Mouse (Mus musculus) lung, adult 2 months (tissue): ENCODE data around the gene Hmgb1. TPM values are rescaled to one million over a fixed set of nuclear protein-coding genes. Genes with fewer than 3 reads are reported as not detected.

Source experiments
- DNase-seq: peaks from one replicate; pipeline ENCODE4 v3.0.0; 2022
- H3K4me1 ChIP-seq: fragments of 200-500 bp; 2 replicates; pipeline ENCODE4 v1.6.1; 2011; ENCODE audit warnings: low read length; ENCODE audit not compliant: control insufficient read depth, insufficient read depth
- H3K4me3 ChIP-seq: fragments of 200-500 bp; replicated peaks from 2 replicates; pipeline ENCODE3; 2011; ENCODE audit warnings: low read depth, mild to moderate bottlenecking, control low read depth, low read length; ENCODE audit errors: extremely low read depth
- CTCF ChIP-seq: fragments of 200-500 bp; IDR thresholded peaks from 2 replicates; pipeline ENCODE4 v1.5.1; 2011; ENCODE audit warnings: mild to moderate bottlenecking, low read length, control low read depth; ENCODE audit not compliant: insufficient read depth
- POLR2A ChIP-seq: fragments of 200-500 bp; IDR thresholded peaks from 2 replicates; pipeline ENCODE4 v1.6.1; 2011; ENCODE audit warnings: low read depth, mild to moderate bottlenecking, control low read depth, low read length, borderline replicate concordance; ENCODE audit errors: extremely low read depth
- WGBS: fragments of 180-500 bp; shearing (Covaris S2); methylation state at CpG from one replicate; pipeline ENCODE4 v1.1.7; 2018; 5-methylcytosine and 5-hydroxymethylcytosine counted together
- polyA plus RNA-seq: library from polyadenylated mRNA; depleted of rRNA; stranded (reverse); fragments of >200 nt; gene quantifications from 2 replicates; pipeline ENCODE4 v1.2.3, GENCODE M21; 2012

The Hmgb1 gene
- polyA plus RNA-seq, 1 experiment = 38.2 TPM

GRCm38 (mm10) chr5:149092926-149093325 lies 91.4 kb downstream of the Hmgb1 start:
- 90% methylated on average over 5 of the region's 5 CpGs for WGBS
- TF ChIP-seq POLR2A (no peak), CTCF (no peak)
- no peaks in the 10 kb centered on the region for H3K4me1 ChIP-seq
- DNase-seq = no peak
- H3K4me3 ChIP-seq = no peak overlapping the region

- 78% methylated on average over 4 of the region's 4 CpGs for WGBS
- no peak for TF ChIP-seq CTCF
- TF ChIP-seq POLR2A = no peak
- no peaks in the 10 kb centered on the region for H3K4me1 ChIP-seq
- no peak for DNase-seq
- no peak overlapping the region for H3K4me3 ChIP-seq
Observed at GRCm38 (mm10) chr5:149092526-149092925, 91.8 kb downstream of the Hmgb1 start.

GRCm38 (mm10) chr5:149091256-149091655 lies 93.0 kb downstream of the Hmgb1 start:
- DNase-seq = no peak
- WGBS = 75% methylated on average over 14 of the region's 14 CpGs
- TF ChIP-seq POLR2A (no peak), CTCF (no peak)
- no peak overlapping the region for H3K4me3 ChIP-seq
- H3K4me1 ChIP-seq = no peaks in the 10 kb centered on the region

- 66% methylated on average over 2 of the region's 2 CpGs for WGBS
- no peak for TF ChIP-seq POLR2A
- no peak for TF ChIP-seq CTCF
Observed at GRCm38 (mm10) chr5:149089860-149090259, 94.4 kb downstream of the Hmgb1 start.

GRCm38 (mm10) chr5:149089456-149089855 lies 94.8 kb downstream of the Hmgb1 start:
- WGBS = 84% methylated on average over 5 of the region's 5 CpGs
- Histone ChIP-seq H3K4me3 (no peak overlapping the region), H3K4me1 (no peaks in the 10 kb centered on the region)
- TF ChIP-seq POLR2A (no peak), CTCF (no peak)
- no peak for DNase-seq

More at GRCm38 (mm10) chr5:149089860-149090259, 94.4 kb downstream of the Hmgb1 start:
- H3K4me1 ChIP-seq = no peaks in the 10 kb centered on the region
- no peak for DNase-seq
- H3K4me3 ChIP-seq = no peak overlapping the region

- 78% methylated on average over 6 of the region's 6 CpGs for WGBS
- Histone ChIP-seq H3K4me3 (no peak overlapping the region), H3K4me1 (no peaks in the 10 kb centered on the region)
- TF ChIP-seq CTCF (no peak), POLR2A (no peak)
- DNase-seq = no peak
Observed at GRCm38 (mm10) chr5:149088891-149089290, 95.4 kb downstream of the Hmgb1 start.

- no peak for DNase-seq
- WGBS = 69% methylated on average over 3 of the region's 3 CpGs
- TF ChIP-seq CTCF (peak; percentile 27; the same call in 1 of the 2 replicates), POLR2A (no peak)
Observed at GRCm38 (mm10) chr5:149088149-149088548, 96.1 kb downstream of the Hmgb1 start.

GRCm38 (mm10) chr5:149086382-149087244 lies 97.7 kb downstream of the Hmgb1 start:
- WGBS = 83% methylated on average over 10 of the region's 10 CpGs
- Histone ChIP-seq H3K4me1 (no peaks in the 10 kb centered on the region), H3K4me3 (no peak overlapping the region)
- TF ChIP-seq CTCF = no peak
- no peak for TF ChIP-seq POLR2A
- DNase-seq = no peak

More at GRCm38 (mm10) chr5:149088149-149088548, 96.1 kb downstream of the Hmgb1 start:
- Histone ChIP-seq H3K4me1 (no peaks in the 10 kb centered on the region), H3K4me3 (no peak overlapping the region)

GRCm38 (mm10) chr5:149080466-149080865 lies 103.8 kb downstream of the Hmgb1 start:
- TF ChIP-seq POLR2A (no peak), CTCF (no peak)
- Histone ChIP-seq H3K4me3 (no peak overlapping the region), H3K4me1 (peaks cover 7% of the 10 kb centered on the region; the same call in 1 of the 2 replicates)
- no peak for DNase-seq
- 85% methylated on average over 8 of the region's 8 CpGs for WGBS

GRCm38 (mm10) chr5:149079758-149080150 lies 104.5 kb downstream of the Hmgb1 start:
- WGBS = 63% methylated on average over 7 of the region's 7 CpGs
- Histone ChIP-seq H3K4me1 (peaks cover 7% of the 10 kb centered on the region; the same call in 1 of the 2 replicates), H3K4me3 (no peak overlapping the region)
- TF ChIP-seq POLR2A (no peak), CTCF (no peak)
- DNase-seq = no peak
